Mouse (Mus musculus) liver, postnatal 0 days (tissue): ENCODE data around the gene Dnajb14. TPM values are rescaled to one million over a fixed set of nuclear protein-coding genes. Genes with fewer than 3 reads are reported as not detected.

Experiments used
- ATAC-seq: fragments of 200-750 bp; cut with Nextera tagmentation; 2 replicates; pipeline ENCODE4 v1.8.0; 2017; ENCODE audit warnings: mild to moderate bottlenecking, moderate library complexity
- DNase-seq: peaks from one replicate; pipeline ENCODE4 v3.0.0-alpha.2; 2016
- H3K27ac ChIP-seq: fragments of 300-500 bp; sonication (generic); 2 replicates; pipeline ENCODE4 v1.5.1; 2014; ENCODE audit warnings: antibody characterized with exemption, moderate library complexity, mild to moderate bottlenecking, low read depth
- H3K27me3 ChIP-seq: fragments of 300-500 bp; sonication (generic); 2 replicates; pipeline ENCODE4 v1.6.1; 2014; ENCODE audit warnings: low read length, control low read depth, mixed read lengths; ENCODE audit not compliant: insufficient read depth
- H3K36me3 ChIP-seq: fragments of 300-500 bp; sonication (generic); replicated peaks from 2 replicates; pipeline ENCODE4 v1.6.1; 2014; ENCODE audit warnings: mild to moderate bottlenecking, control low read depth, low read length, moderate library complexity, mixed read lengths; ENCODE audit not compliant: insufficient read depth
- H3K4me1 ChIP-seq: fragments of 300-500 bp; sonication (generic); 2 replicates; pipeline ENCODE4 v1.6.1; 2014; ENCODE audit warnings: antibody characterized with exemption, mild to moderate bottlenecking, control low read depth; ENCODE audit not compliant: insufficient read depth
- H3K4me2 ChIP-seq: fragments of 300-500 bp; sonication (generic); 2 replicates; pipeline ENCODE4 v1.6.1; 2014; ENCODE audit warnings: low read depth, mild to moderate bottlenecking, low read length, moderate library complexity, mixed read lengths
- H3K4me3 ChIP-seq: fragments of 300-500 bp; sonication (generic); 2 replicates; pipeline ENCODE4 v1.5.1; 2014; ENCODE audit warnings: low read depth, low read length
- H3K9ac ChIP-seq: fragments of 300-500 bp; sonication (generic); replicated peaks from 2 replicates; pipeline ENCODE4 v1.6.1; 2014; ENCODE audit warnings: mild to moderate bottlenecking, moderate library complexity
- H3K9me3 ChIP-seq: fragments of 300-500 bp; sonication (generic); 2 replicates; pipeline ENCODE4 v1.6.1; 2016; ENCODE audit warnings: mild to moderate bottlenecking, control low read depth, low read length, mixed read lengths
- CTCF ChIP-seq: sonication (generic); IDR thresholded peaks from 2 replicates; pipeline ENCODE4 v1.5.1; 2016; ENCODE audit warnings: antibody characterized with exemption, low read depth
- EP300 ChIP-seq: IDR thresholded peaks from 2 replicates; pipeline ENCODE4 v1.6.1; 2016; ENCODE audit warnings: antibody characterized with exemption, low read depth, mild to moderate bottlenecking
- WGBS: fragments of 180-500 bp; shearing (Covaris S2); extraction: QIAGEN DNeasy Blood & Tissue Kit; methylation state at CpG from one replicate; pipeline ENCODE4 v1.1.7; 2014; ENCODE audit not compliant: insufficient replicate concordance; 5-methylcytosine and 5-hydroxymethylcytosine counted together
- polyA plus RNA-seq: library from polyadenylated mRNA; unstranded; fragments of >200 nt; fragmentation: Nextera tagmentation; extraction: Ambion mirVana; gene quantifications from 2 replicates; pipeline ENCODE4 v1.2.1, GENCODE M21; 2015

Dnajb14 gene
- polyA plus RNA-seq, 1 experiment from 2014 or later, result 6.4 TPM

DNA sequence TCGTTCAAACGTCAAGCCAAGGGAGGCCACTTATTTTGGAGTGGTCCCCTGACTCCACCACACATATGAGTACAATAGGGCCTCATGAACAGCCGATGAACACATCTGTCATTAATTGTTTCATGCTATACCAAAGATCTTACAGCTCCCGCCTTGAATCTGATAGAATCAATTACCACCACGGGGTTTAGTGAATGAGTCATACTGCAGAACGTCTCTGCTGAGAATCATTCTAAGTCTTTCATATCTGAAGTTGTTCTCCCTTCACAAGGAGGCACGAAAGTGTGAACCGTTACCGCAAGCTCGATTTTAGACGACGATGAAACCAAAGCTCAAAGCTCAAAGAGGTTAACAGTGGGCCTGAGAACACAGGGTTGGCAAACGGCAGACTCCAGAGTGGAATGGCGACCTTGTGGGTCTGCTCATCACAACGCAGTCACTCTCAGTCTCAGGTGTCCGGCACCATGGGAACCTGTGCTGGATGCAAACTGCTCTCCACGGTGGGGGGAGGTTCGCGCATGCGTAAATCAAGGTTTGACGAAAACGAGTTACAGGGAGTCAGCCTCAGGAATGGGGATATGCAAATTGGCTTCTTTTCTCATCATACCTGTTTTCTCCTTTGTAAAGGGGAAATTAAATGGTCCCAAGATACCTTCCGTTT lies 86.9 kb downstream of the Dnajb14 start:
- Histone ChIP-seq H3K4me1 (peaks cover 79% of the 10 kb centered on the region), H3K9ac (no peak overlapping the region), H3K4me2 (no peak overlapping the region), H3K36me3 (peaks cover 10% of the 10 kb centered on the region), H3K4me3 (no peak overlapping the region), H3K27me3 (no peaks in the 10 kb centered on the region), H3K27ac (peak overlapping the region; percentile 78), H3K9me3 (no peaks in the 10 kb centered on the region)
- WGBS, result 65% methylated on average over 23 of the region's 23 CpGs
- TF ChIP-seq CTCF (no peak), EP300 (no peak)
- DNase-seq (no peak), ATAC-seq (no peak)

DNA sequence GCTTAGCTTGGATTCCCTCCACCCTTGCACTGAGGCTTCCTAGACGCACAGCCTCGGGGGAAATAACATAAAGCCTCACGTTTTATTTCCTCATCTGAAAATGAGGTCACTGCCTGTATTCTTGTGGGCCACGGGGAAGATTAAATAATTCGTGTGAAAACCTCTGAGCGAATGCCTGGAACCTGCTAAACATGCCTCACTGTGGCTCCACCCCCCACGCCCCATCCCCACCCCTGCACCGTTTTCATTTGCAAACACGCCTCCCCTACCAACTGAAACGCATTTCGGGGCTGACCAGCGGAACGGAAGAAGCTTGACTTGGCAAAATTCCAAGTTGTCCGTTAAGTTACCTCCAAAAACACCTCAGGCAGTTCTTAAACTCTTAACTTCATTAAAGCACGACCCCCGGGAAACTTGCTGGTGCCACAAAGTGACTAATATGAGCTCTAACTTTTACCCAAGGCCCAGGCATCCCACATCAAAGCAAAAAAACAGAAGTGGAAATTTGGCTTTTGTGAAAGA lies 88.1 kb downstream of the Dnajb14 start:
- peaks cover 70% of the 10 kb centered on the region for H3K4me1 ChIP-seq
- peaks cover 11% of the 10 kb centered on the region for H3K36me3 ChIP-seq
- DNase-seq (peak; percentile 57), ATAC-seq (no peak)
- H3K27me3 ChIP-seq, result no peaks in the 10 kb centered on the region
- 0 out of 2 replicates have a peak overlapping the region, but pooled peaks have one; percentile 0 for H3K9ac ChIP-seq
- peak overlapping the region; percentile 65 for H3K4me2 ChIP-seq
- H3K27ac ChIP-seq, result peak overlapping the region; percentile 5; the same call in 1 of the 2 replicates
- WGBS, result 14% methylated on average over 16 of the region's 16 CpGs
- 0 out of 2 replicates have a peak overlapping the region, but pooled peaks have one; percentile 5 for H3K4me3 ChIP-seq
- no peaks in the 10 kb centered on the region for H3K9me3 ChIP-seq
- no peak for TF ChIP-seq EP300
- no peak for TF ChIP-seq CTCF

GRCm38 (mm10) chr3:137957864-137958263 lies 90.4 kb downstream of the Dnajb14 start:
- WGBS, result 48% methylated on average over 9 of the region's 9 CpGs
- peak overlapping the region; percentile 71 for H3K27ac ChIP-seq
- H3K4me2 ChIP-seq, result peak overlapping the region; percentile 39
- H3K27me3 ChIP-seq, result no peaks in the 10 kb centered on the region
- DNase-seq, result peak; percentile 30
- no peak for TF ChIP-seq CTCF
- TF ChIP-seq EP300, result peak; percentile 99
- H3K9ac ChIP-seq, result no peak overlapping the region; the same call in 1 of the 2 replicates
- peak; percentile 88 for ATAC-seq
- no peak overlapping the region for H3K4me3 ChIP-seq
- peaks cover 53% of the 10 kb centered on the region for H3K4me1 ChIP-seq
- H3K36me3 ChIP-seq, result peaks cover 30% of the 10 kb centered on the region
- H3K9me3 ChIP-seq, result no peaks in the 10 kb centered on the region

- Histone ChIP-seq H3K9me3 (no peaks in the 10 kb centered on the region), H3K36me3 (peaks cover 31% of the 10 kb centered on the region), H3K4me2 (no peak overlapping the region), H3K4me1 (peaks cover 48% of the 10 kb centered on the region), H3K4me3 (no peak overlapping the region), H3K27ac (peak overlapping the region; percentile 71; the same call in 1 of the 2 replicates), H3K9ac (no peak overlapping the region), H3K27me3 (no peaks in the 10 kb centered on the region)
- no peak for TF ChIP-seq EP300
- TF ChIP-seq CTCF, result no peak
- 90% methylated on average over 4 of the region's 4 CpGs for WGBS
- ATAC-seq (no peak), DNase-seq (no peak)
Observed at GRCm38 (mm10) chr3:137958352-137958751, 90.9 kb downstream of the Dnajb14 start.

DNA sequence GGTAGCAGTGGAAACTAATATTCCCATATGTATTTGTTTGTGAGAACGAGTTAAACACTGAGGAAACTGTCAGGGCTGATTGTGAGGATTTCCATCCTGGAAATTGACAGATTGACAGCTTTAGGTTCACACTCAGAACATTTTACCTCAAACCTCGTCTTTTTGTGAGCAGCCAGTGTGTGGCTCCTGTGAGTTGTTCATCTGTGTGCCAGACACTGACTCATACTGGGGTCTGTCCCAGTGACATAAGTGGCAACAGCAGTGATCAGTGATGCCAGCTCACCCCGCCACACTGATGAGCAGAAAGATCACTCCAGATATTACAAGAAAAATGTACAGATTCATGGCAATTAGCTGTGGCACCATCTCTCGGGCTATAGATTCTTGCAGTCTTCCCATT lies 92.0 kb downstream of the Dnajb14 start:
- Histone ChIP-seq H3K4me1 (peaks cover 38% of the 10 kb centered on the region), H3K27ac (no peak overlapping the region), H3K9me3 (no peaks in the 10 kb centered on the region), H3K27me3 (no peaks in the 10 kb centered on the region), H3K36me3 (peaks cover 37% of the 10 kb centered on the region), H3K4me2 (no peak overlapping the region), H3K4me3 (no peak overlapping the region), H3K9ac (no peak overlapping the region)
- 78% methylated on average over 4 of the region's 4 CpGs for WGBS
- DNase-seq (no peak), ATAC-seq (no peak)
- TF ChIP-seq CTCF (no peak), EP300 (no peak)

- ATAC-seq (no peak), DNase-seq (no peak)
- Histone ChIP-seq H3K36me3 (peaks cover 56% of the 10 kb centered on the region), H3K27ac (no peak overlapping the region), H3K27me3 (no peaks in the 10 kb centered on the region), H3K9ac (no peak overlapping the region), H3K4me2 (no peak overlapping the region), H3K4me1 (peaks cover 20% of the 10 kb centered on the region), H3K4me3 (no peak overlapping the region), H3K9me3 (no peaks in the 10 kb centered on the region)
- 69% methylated on average over 8 of the region's 8 CpGs for WGBS
- no peak for TF ChIP-seq CTCF
Observed at GRCm38 (mm10) chr3:137961736-137962385, 94.4 kb downstream of the Dnajb14 start.
